In genomic region chr6:22874781-22875613, GRCm38 (mm10) we compare ENCODE assay signal across 8 mouse cellular contexts. TPM values are rescaled to one million over a fixed set of nuclear protein-coding genes. Genes with fewer than 3 reads are reported as not detected.
A peak's percentile ranks its signal among the peaks of the same experiment; 100 is the strongest.
DNase-seq lines count a peak whose midpoint lies in the region; ATAC-seq and TF ChIP-seq lines count a peak whose summit lies in the region.

Gene Ptprz1 (plus strand): TSS chr6:22875502.

- intact Hi-C loops in heart, postnatal 25 days (cut with DNase I), result no loop called here

- WGBS in heart, embryonic 10.5 days, result 1% methylated on average over 38 of the region's 44 CpGs
- under 1% methylated on average over 39 of the region's 44 CpGs for WGBS in forebrain, embryonic 11.5 days
- under 1% methylated on average over 21 of the region's 44 CpGs for WGBS in hindbrain, embryonic 16.5 days
- 2% methylated on average over 27 of the region's 44 CpGs for WGBS in limb, embryonic 13.5 days
- under 1% methylated on average over 39 of the region's 44 CpGs for WGBS in neural tube, embryonic 13.5 days

- peak within 1 kb of the TSS; percentile 76 for H3K4me3 ChIP-seq in heart, embryonic 10.5 days
- peak within 1 kb of the TSS; percentile 77 for H3K4me3 ChIP-seq in forebrain, embryonic 11.5 days (ENCODE audit: low read depth, low read length)
- H3K4me3 ChIP-seq in hindbrain, embryonic 16.5 days (ENCODE audit: low read length), result peak within 1 kb of the TSS; percentile 73
- peak within 1 kb of the TSS; percentile 57 for H3K4me3 ChIP-seq in limb, embryonic 13.5 days
- peak within 1 kb of the TSS; percentile 68 for H3K4me3 ChIP-seq in neural tube, embryonic 13.5 days

- no peaks in the 10 kb centered on the region for H3K36me3 ChIP-seq in heart, embryonic 10.5 days
- no peaks in the 10 kb centered on the region for H3K36me3 ChIP-seq in forebrain, embryonic 11.5 days (ENCODE audit: control insufficient read depth, insufficient read depth, low read length)
- no peaks in the 10 kb centered on the region for H3K36me3 ChIP-seq in hindbrain, embryonic 16.5 days (ENCODE audit: control insufficient read depth, insufficient read depth, low read length)
- H3K36me3 ChIP-seq in limb, embryonic 13.5 days, result no peaks in the 10 kb centered on the region
- H3K36me3 ChIP-seq in neural tube, embryonic 13.5 days, result no peaks in the 10 kb centered on the region

- peak within 1 kb of the TSS; percentile 89 for H3K9ac ChIP-seq in forebrain, embryonic 11.5 days (ENCODE audit: low read length)
- peak within 1 kb of the TSS; percentile 82 for H3K9ac ChIP-seq in hindbrain, embryonic 16.5 days (ENCODE audit: low read depth, low read length)
- peak within 1 kb of the TSS; percentile 68 for H3K9ac ChIP-seq in limb, embryonic 13.5 days
- peak within 1 kb of the TSS; percentile 85 for H3K9ac ChIP-seq in neural tube, embryonic 13.5 days

- H3K27ac ChIP-seq in heart, embryonic 10.5 days, result no peak within 1 kb of the TSS
- H3K27ac ChIP-seq in forebrain, embryonic 11.5 days (ENCODE audit: low read depth, low read length), result peak within 1 kb of the TSS; percentile 68
- H3K27ac ChIP-seq in hindbrain, embryonic 16.5 days (ENCODE audit: low read depth, low read length), result peak within 1 kb of the TSS; percentile 72
- H3K27ac ChIP-seq in limb, embryonic 13.5 days, result no peak within 1 kb of the TSS
- H3K27ac ChIP-seq in neural tube, embryonic 13.5 days (replicated peaks), result peak within 1 kb of the TSS; percentile 69

- H3K27me3 ChIP-seq in heart, embryonic 10.5 days (ENCODE audit: insufficient read depth, poor library complexity, severe bottlenecking), result peaks cover 16% of the 10 kb centered on the region; the same call in 1 of the 2 replicates
- no peaks in the 10 kb centered on the region for H3K27me3 ChIP-seq in forebrain, embryonic 11.5 days (ENCODE audit: control insufficient read depth, insufficient read depth, low read length)
- H3K27me3 ChIP-seq in hindbrain, embryonic 16.5 days (replicated peaks; ENCODE audit: control insufficient read depth, insufficient read depth, low read length), result no peaks in the 10 kb centered on the region
- peaks cover 18% of the 10 kb centered on the region for H3K27me3 ChIP-seq in limb, embryonic 13.5 days
- H3K27me3 ChIP-seq in neural tube, embryonic 13.5 days, result no peaks in the 10 kb centered on the region

- no peaks in the 10 kb centered on the region for H3K9me3 ChIP-seq in heart, embryonic 10.5 days
- H3K9me3 ChIP-seq in forebrain, embryonic 11.5 days (ENCODE audit: control insufficient read depth, low read length), result no peaks in the 10 kb centered on the region
- no peaks in the 10 kb centered on the region for H3K9me3 ChIP-seq in hindbrain, embryonic 16.5 days (ENCODE audit: control insufficient read depth, low read length)
- H3K9me3 ChIP-seq in limb, embryonic 13.5 days, result no peaks in the 10 kb centered on the region
- H3K9me3 ChIP-seq in neural tube, embryonic 13.5 days, result no peaks in the 10 kb centered on the region

- H3K4me1 ChIP-seq in heart, embryonic 10.5 days, result peaks cover 5% of the 10 kb centered on the region; the same call in 1 of the 2 replicates
- peaks cover 2% of the 10 kb centered on the region; the same call in 1 of the 2 replicates for H3K4me1 ChIP-seq in forebrain, embryonic 11.5 days (replicated peaks; ENCODE audit: control insufficient read depth, insufficient read depth, low read length)
- H3K4me1 ChIP-seq in hindbrain, embryonic 16.5 days (ENCODE audit: control insufficient read depth, insufficient read depth, low read depth, low read length), result peaks cover 5% of the 10 kb centered on the region
- H3K4me1 ChIP-seq in limb, embryonic 13.5 days, result peaks cover 7% of the 10 kb centered on the region; the same call in 1 of the 2 replicates
- peaks cover 13% of the 10 kb centered on the region for H3K4me1 ChIP-seq in neural tube, embryonic 13.5 days (replicated peaks)

- no peak for DNase-seq in heart, embryonic 10.5 days (ENCODE audit: low spot score)
- no peak for DNase-seq in heart, postnatal 25 days (ENCODE audit: low spot score)
- peak; percentile 94 for DNase-seq in brain, embryonic 14.5 days (ENCODE audit: low read depth)
- DNase-seq in forebrain, embryonic 11.5 days (ENCODE audit: low spot score), result peak; percentile 94
- DNase-seq in c-Kit-positive CD71-positive TER-119-positive erythroid progenitor cells, embryonic 14.5 days (ENCODE audit: low spot score), result no peak

- TF ChIP-seq CTCF in brain, embryonic 14.5 days (IDR thresholded peaks at IDR 0.05; ENCODE audit: borderline replicate concordance, extremely low read depth, insufficient read depth, insufficient read length), result no peak

- peak; percentile 92 for ATAC-seq in forebrain, embryonic 11.5 days (replicated peaks; ENCODE audit: low FRiP score)
- peak; percentile 93 for ATAC-seq in hindbrain, embryonic 16.5 days
- peak; percentile 91 for ATAC-seq in limb, embryonic 13.5 days (ENCODE audit: low FRiP score, low read depth)
- ATAC-seq in neural tube, embryonic 13.5 days (ENCODE audit: low read depth), result peak; percentile 94

- H3K4me2 ChIP-seq in forebrain, embryonic 11.5 days (ENCODE audit: low read depth, low read length, severe bottlenecking), result peak within 1 kb of the TSS; percentile 86
- peak within 1 kb of the TSS; percentile 64 for H3K4me2 ChIP-seq in hindbrain, embryonic 16.5 days (ENCODE audit: low read length)
- H3K4me2 ChIP-seq in limb, embryonic 13.5 days (replicated peaks), result peak within 1 kb of the TSS; percentile 95
- peak within 1 kb of the TSS; percentile 87 for H3K4me2 ChIP-seq in neural tube, embryonic 13.5 days

- TF ChIP-seq POLR2A in brain, embryonic 14.5 days (IDR thresholded peaks at IDR 0.05; ENCODE audit: borderline replicate concordance, extremely low read depth, insufficient read depth, insufficient read length, poor library complexity, severe bottlenecking), result peak; percentile 85

RNA-seq across cellular contexts. Expression of gene Ptprz1, which starts in this region (rescaled TPM):
- polyA plus RNA-seq in heart, embryonic 10.5 days (2016; fragmentation: Nextera tagmentation; extraction: Ambion mirVana), result 0.31 and 0.34 TPM in 2 replicates
- total RNA-seq in heart, postnatal 25 days (2021), result under 1 TPM; 0.73 to 0.88 TPM
- polyA plus RNA-seq in brain, embryonic 14.5 days (2012; rRNA removed), result 110 and 128 TPM in 2 replicates
- polyA plus RNA-seq in forebrain, embryonic 11.5 days (2014; fragmentation: Nextera tagmentation; extraction: Ambion mirVana), result 86.6 and 94.4 TPM in 2 replicates
- 87.9 and 91.4 TPM in 2 replicates for polyA plus RNA-seq in hindbrain, embryonic 16.5 days (2015; fragmentation: Nextera tagmentation; extraction: Ambion mirVana)
- 6.1 and 8.1 TPM in 2 replicates for polyA plus RNA-seq in limb, embryonic 13.5 days (2015; fragmentation: Nextera tagmentation; extraction: Ambion mirVana)
- polyA plus RNA-seq in neural tube, embryonic 13.5 days (2015; fragmentation: Nextera tagmentation; extraction: Ambion mirVana), result 36.6 and 36.8 TPM in 2 replicates

Comparison
In these comparisons a context has a peak if more than half of its experiments do, and no peak if none do; other contexts are left out.
1. DNase-seq: peak in brain, embryonic 14.5 days (single experiment) and forebrain, embryonic 11.5 days (single experiment); none in heart, embryonic 10.5 days (single experiment), heart, postnatal 25 days (single experiment) and c-Kit-positive CD71-positive TER-119-positive erythroid progenitor cells, embryonic 14.5 days (single experiment).
2. H3K27ac ChIP-seq: peak in forebrain, embryonic 11.5 days (single experiment), hindbrain, embryonic 16.5 days (single experiment) and neural tube, embryonic 13.5 days (single experiment); none in heart, embryonic 10.5 days (single experiment) and limb, embryonic 13.5 days (single experiment).
3. Peak in every context shown above with its lines, with median percentiles within 50 percentile points of each other: H3K4me3 ChIP-seq, ATAC-seq, H3K4me2 ChIP-seq and H3K9ac ChIP-seq.